Mouse (Mus musculus) R1 (cell line): Measurements from ENCODE around the gene Haghl.

Source experiments
- DNase-seq: peaks from one replicate; pipeline ENCODE4 v3.0.0-alpha.2; 2018; ENCODE audit warnings: low read depth, low spot score

Gene Haghl

DNA sequence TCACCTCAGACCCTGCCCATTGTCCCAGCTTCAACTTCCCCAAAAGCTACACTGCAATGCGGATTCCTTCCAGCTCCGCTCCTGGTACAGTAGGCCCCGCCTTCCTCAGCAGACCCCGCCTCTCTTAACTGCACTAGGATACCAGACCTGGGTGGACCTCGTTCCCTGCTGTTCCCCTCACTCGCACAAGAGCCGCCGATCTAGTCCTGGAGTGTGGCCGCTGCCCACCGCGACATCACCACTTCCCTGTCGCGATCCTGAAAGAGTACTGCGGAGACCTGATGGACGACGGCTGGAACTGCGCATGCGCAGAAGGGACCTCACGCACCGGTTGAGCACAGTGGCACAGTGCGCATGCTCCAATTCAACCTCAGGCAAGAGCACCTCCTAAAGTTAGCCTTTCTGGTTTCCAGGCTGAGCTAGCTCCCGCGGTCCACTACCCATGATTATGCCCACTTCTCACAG, at the start of gene Haghl:
Gene Haghl, minus strand, starts transcription at position 393 of the 465 bp plus-strand sequence.
- DNase-seq, result peak; percentile 95

DNA sequence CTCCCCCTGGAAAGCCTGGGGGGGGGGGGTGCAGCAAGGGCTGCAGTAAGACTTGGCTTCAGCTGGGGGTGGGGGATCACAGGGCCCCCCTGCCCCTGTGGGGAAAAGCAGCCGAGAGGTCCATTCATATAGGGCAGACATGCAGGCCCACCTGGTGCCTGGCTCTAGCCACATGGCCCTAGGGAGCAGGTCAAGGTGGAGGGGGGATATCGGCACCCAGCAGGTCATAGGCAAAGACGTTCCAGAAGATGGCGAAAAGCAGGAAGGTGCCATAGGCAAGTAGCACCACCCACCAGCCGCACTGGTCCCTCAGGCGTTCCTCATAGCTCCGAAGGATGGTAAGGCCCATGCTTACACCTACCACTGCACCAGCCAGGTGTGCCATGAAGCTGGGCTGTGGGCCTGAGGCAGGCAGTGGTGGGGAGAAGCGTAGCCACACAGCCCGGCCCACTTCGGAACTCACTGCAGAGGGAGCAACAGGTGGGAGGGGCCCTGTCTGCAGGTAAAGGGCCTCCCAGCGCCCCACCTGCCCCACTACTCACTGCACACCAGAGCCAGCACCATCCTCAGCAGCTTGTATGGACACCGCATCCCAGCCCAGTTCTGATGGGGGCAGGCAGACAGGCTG, 49.2 kb upstream of the Haghl start:
- DNase-seq, result no peak

DNA sequence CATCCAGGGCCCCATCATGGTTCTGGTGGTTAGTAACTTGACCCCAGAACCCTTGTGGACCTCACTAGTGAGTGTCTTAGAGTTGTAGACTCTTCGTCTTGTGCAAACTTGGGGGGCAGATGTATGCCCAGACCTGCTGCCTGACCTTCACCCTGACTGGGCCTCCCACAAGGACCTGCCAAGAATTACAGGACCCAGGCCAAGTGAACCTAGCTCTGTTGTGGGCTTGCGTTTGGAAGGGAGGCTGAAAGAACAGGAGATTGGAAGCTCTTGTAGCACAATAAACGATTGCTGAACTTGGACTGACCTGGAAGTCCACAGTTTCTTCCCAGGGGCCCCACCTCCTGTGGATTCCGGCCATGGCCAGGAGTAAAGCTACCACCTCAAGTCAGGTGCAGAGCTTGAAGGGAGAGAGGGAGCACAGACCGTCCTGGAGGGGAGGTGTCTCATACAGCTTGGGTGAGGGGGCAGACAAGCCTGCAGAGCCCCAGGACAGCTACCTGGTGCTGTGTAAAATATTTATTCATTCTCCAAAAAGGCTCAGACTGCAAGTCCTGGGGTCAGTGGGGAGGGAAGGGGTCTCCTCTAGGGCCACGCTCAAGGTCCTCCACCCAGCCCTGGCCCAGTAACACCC, 48.6 kb upstream of the Haghl start:
- DNase-seq, result no peak

DNA sequence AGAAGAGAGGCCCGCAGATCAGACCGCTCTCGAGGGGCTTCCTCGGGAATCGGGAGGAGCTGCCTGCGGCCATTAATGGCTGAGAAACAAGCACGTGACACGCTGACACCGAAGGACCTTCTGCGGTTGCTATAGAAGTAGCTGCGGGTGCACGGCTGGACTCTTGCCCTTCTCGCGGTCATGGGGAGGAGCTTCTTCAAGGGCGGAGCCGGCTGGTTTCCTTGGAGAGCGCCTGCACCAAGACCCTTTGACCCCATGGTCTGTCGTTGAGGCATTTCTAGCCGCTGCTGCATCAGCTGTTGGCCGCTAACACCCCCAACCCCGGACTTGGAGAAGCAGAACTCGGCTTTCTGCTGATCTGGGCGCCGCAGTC, 47.8 kb upstream of the Haghl start, which contains the start of gene Stub1:
Gene Stub1, minus strand, starts transcription at position 114 of the 373 bp plus-strand sequence.
- DNase-seq, result peak; percentile 93

DNA sequence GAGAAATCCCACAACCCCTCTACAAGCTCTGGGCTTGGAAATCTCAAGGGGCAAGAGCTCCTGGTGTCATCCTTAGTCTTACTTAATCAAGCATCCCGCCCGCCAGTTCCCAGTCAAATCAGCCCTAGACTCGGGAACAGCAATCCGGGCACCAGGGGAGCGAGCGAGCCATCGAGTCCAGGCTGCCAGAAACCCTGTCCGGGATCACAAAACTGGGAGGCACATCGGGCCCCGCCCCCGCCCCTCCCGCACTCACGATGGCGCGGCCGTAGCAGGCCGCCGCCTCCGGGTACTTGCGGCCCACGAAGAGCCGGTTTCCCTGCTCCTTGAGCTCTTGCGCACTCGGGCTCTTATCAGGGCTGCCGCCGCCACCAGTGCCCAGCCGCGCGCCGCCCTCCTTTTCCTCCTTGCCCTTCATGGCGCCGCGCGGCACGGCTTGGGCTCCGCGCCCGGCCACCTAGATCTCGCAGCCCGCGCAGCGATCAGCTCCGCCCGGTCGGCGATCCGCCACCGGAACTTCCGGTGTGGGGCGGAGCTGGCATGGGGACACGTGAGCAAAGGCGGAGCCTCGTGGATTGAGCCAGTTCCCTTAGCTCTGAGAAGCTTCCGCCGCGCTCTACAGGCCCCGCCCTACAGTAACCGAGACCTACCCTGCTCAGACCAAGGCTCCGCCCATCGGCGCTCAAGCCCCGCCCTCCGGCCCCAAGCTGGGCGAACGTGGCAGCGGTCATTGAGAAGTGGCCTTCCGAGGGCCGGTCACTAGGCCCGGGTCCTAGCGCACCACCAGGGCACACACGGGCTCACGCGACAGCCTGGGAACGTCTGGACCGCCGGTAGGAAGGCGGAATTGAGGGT, 47.2 kb upstream of the Haghl start:
- peak; percentile 99 for DNase-seq

DNA sequence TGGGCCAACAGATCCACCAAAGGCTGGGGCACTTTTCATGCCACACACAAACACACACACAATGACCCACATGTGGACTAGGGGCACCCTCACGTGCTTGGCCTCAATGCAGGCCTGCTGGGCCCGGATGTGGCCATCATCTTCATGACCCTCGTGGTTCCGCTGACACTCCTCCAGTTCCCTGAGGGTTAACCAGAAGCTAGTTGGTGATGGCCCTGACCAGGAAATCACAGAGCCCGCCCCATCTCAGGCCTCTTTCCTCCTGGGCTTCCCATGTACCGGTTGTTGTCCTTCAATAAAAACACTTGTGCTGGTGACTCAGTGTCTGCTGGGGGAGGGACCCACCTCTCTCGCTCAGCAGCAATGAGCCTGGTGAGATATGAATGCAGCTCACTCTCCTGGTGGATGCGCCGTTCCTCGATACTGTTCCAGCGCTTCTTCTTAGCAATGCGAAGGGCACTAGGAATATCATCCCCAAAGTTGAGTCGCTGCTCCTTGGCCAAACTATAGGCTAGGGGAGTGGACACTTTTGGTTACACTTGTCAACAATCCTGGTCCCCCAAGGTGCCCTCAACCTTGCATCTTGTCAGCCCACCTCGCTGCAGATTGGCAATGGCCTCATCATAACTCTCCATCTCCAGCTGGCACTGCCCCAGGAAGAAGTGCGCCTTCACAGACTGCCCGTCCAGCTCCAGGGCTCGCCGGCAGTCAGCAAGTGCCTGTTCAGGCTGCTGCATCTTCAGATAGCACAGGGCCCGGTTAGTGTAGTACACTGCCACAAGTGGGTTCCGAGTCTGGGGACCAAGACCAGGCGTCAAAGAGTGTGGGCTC, 46.2 kb upstream of the Haghl start:
- no peak for DNase-seq

DNA sequence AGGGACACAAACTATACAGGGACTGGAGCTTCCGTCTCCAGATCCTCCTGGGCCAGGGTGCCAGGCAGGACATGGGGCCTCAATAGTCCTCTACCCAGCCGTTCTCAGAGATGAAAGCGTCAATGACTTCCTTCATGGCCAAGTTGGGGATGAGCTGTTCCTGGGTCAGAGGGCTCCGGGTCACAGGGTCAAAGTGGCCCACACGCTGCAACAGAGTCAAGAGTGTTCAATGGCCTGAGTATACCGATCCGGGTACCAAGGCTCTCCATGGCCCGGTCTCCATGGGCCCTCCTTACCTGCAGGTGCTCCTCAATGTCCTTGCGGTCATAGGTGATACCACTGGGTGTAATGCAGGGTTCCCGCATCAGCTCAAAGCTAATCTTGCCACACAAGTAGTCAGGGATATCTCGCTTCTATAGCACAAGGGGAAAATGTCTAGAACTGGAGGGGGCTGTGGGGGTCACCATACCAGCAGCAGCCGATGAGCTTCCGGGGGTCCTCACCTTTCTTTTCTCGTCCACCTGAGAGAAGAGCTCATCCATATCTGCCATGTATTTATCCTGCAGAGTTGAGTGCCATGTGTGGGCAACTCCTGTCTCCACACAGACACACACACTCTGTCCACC, 45.4 kb upstream of the Haghl start:
- no peak for DNase-seq

DNA sequence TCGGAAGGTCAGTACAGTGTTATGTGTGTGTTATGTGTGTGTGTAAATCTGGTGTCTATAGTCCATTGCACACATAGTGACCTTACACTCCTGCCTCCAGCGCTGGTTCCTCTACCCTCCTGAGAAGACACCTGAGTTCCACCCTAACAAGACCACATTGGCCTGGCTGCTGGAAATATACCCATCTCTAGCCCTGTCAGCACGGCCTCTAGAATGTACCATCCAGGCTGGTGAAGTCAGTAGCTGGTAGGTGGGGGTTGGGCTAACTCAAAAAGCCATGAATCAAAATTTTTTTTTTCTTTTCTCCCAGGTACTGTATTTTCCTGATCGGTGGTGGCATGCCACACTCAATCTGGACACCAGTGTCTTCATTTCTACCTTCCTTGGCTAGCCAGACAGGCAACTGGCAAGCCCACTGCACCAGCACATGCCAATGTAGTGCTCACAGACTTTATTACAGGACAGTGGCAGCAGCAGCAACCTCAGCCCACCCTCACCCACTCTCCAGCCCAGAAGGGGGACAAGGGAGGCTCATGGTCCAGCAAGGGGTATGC, 44.8 kb upstream of the Haghl start:
- DNase-seq, result no peak

DNA sequence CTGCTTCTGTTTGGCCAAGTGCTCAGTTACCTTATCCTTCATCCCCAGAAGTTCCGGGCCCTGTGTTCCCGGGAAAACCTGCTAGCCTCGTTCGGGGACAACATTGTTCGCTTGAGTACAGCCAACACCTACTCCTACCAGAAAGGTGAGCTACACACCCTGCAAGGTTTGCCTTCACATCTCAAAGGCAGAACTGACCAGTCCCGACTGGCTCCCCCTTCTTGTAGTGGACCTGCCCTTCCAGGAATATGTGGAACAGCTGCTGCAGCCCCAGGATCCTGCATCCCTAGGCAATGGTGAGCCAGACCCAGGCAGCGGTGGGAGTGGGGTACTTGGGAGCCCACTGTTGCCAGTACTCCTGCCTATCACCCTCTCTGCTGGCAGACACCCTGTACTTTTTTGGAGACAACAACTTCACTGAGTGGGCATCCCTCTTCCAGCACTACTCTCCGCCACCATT, 44.1 kb upstream of the Haghl start:
- no peak for DNase-seq

DNA sequence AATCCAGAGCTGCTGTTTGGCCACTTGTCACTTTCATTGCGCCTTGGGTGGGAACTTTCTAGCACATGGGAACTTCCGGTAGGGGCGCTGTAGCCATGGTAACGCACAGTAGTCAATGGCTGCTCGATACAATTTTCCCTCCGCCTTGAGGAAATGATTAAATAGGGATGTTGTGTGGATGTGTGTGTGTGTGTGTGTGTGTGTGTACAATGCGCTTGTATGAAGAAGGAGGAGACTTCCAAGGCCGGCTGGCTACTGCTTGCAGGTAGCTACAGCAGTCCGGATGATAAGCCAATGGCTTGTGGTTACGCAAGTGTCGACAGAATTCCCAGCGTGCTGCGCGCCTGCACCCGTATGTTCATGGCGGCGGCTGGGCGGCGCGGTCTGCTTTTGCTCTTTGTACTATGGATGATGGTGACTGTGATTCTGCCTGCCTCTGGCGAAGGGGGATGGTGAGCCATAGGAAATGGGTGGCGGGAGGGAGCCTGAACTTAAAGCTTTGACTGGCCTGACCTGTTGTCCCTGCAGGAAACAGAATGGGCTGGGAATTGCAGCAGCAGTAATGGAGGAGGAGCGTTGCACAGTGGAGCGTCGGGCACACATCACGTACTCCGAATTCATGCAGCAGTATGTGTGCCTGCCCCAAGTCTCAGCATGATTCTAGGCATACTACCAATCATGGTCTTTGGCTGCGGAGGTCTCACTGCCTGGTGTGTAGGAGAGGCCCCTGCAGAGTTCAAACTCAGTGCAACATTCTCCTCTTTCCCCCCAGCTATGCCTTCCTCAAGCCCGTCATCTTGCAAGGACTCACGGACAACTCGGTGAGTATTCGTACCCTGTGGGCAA, 43.5 kb upstream of the Haghl start, which contains the start of gene Jmjd8:
Gene Jmjd8, plus strand, starts transcription at position 156 of the 846 bp plus-strand sequence.
- peak; percentile 88 for DNase-seq

DNA sequence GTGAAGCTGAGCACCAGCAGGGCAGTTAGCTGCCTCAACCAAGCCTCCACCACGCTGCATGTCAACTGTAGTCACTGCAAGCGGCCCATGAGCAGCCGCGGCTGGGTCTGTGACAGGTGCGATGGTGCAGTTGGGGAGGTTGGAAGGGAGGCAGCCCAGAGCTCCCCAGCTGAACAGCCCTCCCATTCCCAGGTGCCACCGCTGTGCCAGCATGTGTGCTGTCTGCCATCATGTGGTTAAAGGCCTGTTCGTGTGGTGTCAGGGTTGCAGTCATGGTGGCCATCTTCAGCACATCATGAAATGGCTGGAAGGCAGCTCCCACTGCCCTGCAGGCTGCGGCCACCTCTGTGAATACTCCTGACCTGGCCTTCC, 42.7 kb upstream of the Haghl start:
- DNase-seq, result no peak

DNA sequence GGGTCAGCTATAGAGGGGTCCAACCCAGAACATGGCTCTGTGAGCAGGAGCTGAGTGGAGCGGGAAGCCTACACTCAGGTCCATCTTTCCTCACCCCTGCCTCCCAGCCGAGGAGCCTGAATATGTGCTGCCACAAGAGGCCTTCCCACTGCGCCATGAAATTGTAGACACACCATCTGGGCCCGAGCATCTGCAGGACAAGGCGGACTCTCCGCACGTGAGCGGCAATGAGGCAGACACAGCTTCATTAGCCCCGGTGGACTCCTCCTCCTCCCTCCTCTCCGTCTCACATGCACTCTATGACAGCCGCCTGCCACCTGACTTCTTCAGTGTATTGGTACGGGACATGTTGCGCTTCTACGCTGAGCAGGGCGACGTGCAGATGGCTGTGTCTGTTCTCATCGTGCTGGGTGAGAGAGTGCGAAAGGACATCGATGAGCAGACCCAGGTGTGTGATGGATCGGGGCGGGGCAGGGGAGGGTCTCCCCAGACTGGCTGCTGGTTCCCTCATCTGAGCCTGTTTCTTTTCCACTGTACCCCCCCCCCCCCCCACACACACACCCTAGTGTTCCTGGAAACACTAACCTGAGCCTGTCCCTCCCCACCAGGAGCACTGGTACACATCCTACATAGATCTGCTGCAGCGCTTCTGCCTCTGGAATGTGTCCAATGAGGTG, 42.2 kb upstream of the Haghl start:
- DNase-seq, result no peak

DNA sequence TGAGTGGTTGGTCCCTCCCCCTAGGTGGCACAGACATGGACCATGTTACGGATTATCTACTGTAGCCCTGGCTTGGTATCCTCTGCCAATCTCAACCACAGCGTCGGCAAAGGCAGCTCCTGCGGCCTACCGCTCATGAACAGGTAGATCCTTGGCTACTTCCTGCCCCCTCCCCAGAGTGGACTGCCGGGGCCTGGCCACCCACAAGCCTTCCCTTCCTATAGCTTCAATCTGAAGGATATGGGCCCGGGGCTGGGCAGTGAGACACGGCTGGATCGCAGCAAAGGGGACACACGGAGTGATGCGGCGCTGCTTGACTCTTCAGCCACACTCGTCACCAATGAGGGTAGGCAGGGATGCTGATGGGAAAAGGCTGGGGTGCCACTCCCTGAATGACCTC, 41.5 kb upstream of the Haghl start:
- no peak for DNase-seq

DNA sequence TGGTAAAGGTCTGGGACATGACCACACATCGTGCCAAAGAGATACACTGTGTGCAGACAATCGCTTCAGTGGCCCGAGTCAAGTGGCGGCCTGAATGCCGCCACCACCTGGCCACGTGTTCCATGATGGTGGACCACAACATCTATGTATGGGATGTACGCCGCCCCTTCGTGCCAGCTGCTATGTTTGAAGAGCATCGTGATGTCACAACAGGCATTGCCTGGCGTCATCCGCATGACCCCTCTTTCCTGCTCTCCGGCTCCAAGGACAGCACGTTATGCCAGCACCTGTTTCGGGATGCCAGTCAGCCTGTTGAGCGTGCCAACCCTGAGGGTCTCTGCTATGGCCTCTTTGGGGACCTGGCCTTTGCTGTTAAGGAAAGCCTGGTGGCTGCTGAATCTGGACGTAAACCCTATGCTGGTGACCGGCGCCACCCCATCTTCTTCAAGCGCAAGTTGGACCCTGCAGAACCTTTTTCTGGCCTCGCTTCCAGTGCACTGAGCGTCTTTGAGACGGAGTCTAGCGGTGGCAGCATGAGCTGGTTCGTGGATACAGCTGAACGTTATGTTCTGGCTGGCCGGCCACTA, 40.6 kb upstream of the Haghl start:
- DNase-seq, result no peak

DNA sequence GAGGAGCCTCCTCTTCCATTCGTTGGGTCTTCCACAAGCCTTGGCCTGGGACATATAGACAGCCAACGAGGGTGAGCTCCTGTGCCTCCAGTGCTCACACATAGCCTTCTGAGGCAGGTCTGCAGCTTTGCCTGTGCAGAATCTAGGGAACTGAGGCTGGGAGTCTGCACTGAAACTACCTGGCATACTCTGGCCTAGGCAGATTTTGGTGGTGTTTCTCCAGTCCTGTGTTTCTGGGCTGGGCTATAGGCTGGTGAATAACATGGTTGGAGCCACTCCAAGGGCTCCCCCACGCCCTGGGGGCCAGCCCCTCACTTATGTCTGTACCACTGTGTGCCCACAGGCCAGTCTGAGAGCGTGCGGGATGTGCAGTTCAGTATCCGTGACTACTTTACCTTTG, 39.8 kb upstream of the Haghl start:
- no peak for DNase-seq

DNA sequence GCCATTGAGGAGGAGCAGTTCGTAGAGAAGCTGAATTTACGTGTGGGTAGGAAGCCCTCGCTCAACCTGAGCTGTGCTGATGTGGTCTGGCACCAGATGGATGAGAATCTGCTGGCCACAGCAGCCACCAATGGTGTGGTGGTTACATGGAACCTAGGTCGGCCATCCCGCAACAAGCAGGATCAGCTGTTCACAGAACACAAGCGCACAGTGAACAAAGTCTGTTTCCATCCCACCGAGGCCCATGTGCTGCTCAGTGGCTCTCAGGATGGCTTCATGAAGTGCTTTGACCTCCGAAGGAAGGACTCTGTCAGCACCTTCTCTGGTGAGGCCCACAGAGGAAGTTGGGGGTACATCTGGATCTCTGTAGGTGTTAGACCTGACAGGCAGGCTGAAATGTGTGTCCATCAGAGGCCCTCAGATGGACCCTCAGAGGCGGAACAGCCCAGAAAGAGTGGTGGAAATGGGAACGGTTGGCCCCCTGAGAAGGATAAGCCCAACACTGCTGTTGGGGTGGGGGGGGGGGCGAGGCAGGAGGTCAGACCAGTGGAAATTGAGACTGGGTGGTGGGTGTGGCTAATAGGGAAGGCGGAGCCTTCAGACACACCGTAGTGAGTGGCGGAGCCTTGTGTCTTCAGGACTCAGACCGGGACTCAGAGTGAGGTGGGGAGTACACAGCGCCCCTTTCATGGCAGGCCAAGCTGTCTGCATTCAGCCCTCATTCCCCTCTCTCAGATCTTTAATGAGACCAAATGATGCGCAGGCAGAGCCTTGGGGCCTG, 39.1 kb upstream of the Haghl start:
- DNase-seq, result peak; percentile 50

DNA sequence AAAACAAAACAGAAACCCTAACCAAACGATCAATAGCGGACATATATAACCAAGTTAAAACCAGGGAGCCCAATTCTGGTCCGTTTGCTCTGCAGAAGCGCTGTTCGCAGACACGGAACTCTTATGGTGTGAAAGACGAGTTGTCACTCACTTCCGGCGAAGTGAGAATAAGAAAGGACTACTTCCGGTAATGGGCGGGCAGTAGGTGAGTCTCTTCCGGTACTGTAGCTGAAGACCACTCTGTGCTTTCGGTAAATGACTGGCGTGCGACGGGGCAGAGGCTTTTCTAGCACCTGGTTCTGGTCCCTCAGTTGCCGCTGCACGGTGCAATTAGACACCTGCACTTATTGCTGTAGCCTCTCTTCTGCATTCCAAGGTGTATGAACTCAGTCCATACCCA, 38.0 kb upstream of the Haghl start, which contains the start of gene Wdr24:
Gene Wdr24, plus strand, starts transcription at position 176 of the 400 bp plus-strand sequence.
- DNase-seq, result peak; percentile 96
